Mouse (Mus musculus) gastrocnemius, adult 2 months (tissue): ENCODE data around the gene Gm42715. TPM values are rescaled to one million over a fixed set of nuclear protein-coding genes. Genes with fewer than 3 reads are reported as not detected.

Experiments used
- DNase-seq: peaks from one replicate; pipeline ENCODE4 v3.0.0; 2022
- H3K27ac ChIP-seq: fragments of 200-600 bp; 2 replicates; pipeline ENCODE4 v1.8.1; 2022; ENCODE audit warnings: mild to moderate bottlenecking
- H3K4me3 ChIP-seq: fragments of 200-600 bp; 2 replicates; pipeline ENCODE4 v1.8.1; 2022; ENCODE audit warnings: mild to moderate bottlenecking, moderate library complexity
- CTCF ChIP-seq: fragments of 200-600 bp; IDR thresholded peaks from 2 replicates; pipeline ENCODE4 v1.8.1; 2022; ENCODE audit warnings: antibody characterized with exemption, mild to moderate bottlenecking, moderate library complexity
- intact Hi-C: fragments of 180-260 bp; cut with DNase I; formaldehyde crosslinking; loops from one replicate; pipeline ENCODE4 v1.15.1; 2025
- total RNA-seq, 2 experiments: library from RNA; stranded (reverse); gene quantifications; 2 replicates each; pipeline ENCODE4 v1.2.3; 2021

The Gm42715 gene
- total RNA-seq, 2 experiments from 2014 or later, result 5.3 to 5.5 TPM

DNA sequence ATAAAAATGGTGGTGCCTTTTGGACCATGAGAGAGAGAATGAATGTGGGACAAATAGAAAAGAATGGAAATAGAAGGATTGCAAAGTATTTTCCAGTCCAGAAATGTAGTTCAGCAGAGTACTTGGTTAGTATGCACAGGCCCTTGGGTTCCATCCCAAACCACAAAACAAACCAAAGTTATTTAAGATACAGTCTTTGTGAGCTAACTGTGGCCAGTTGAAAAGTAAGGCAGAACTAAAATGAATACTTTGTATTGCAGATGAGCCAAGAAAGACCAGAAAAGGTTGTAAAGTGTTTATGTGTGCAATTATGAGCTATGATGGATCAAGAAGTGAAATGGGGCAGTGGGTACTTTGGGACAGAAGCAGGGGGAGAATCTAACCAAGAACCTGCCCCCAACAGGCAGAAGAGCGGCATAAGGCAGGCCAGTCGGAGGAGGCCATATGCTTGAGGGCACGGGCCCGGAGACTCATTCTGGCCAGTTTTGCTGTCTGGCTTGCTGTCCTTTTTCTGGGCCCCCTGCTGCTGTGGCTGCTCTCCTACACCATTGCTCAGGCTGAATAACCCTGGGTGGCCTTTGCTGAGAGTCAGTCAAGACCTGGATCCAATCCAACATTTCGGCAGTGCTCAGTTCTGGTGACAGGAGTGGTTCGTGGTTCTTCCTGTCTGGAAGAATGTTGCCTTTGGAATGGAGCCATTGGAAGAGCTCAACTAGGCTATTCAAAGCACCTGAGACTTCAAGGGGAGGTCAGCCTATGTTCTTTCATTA, 45.2 kb downstream of the Gm42715 start:
- Histone ChIP-seq H3K27ac (no peak overlapping the region), H3K4me3 (no peak overlapping the region)
- DNase-seq, result no peak
- intact Hi-C loops, result no loop called here
- TF ChIP-seq CTCF, result no peak

DNA sequence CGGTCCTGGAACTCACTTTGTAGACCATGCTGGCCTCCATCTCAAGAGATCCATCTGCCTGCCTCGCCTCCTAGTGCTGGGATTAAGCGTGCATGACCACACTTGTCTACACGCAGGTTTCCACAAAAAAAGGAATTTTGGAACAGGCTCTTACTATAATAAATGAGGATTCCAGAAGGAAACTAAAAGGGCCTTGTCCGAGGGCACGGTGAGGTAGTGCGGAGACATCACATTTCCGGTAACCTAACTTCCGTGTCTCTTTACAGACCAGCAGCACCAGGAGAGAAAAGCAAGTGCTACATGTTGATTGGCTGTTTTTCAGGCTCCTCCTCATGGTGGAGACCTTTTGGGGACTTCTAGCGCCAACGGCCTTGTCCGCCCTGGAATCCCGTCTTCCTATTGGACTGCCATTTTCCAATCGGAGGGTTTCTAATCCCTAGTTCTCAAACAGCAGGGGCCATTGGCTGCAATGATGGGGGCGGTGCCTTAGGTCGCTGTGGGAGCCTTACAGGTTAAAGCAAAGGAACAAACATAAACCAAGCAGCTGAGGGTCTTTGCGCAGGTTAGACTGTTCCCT, 53.6 kb downstream of the Gm42715 start, which contains the start of gene Phkg2:
TSS of gene Phkg2 (plus strand) at position 446 of the 577 bp plus-strand sequence.
- intact Hi-C loops, result no loop called here
- DNase-seq, result peak; percentile 94
- Histone ChIP-seq H3K27ac (peak within 1 kb of the TSS; percentile 89), H3K4me3 (peak within 1 kb of the TSS; percentile 88)
- TF ChIP-seq CTCF, result no peak

DNA sequence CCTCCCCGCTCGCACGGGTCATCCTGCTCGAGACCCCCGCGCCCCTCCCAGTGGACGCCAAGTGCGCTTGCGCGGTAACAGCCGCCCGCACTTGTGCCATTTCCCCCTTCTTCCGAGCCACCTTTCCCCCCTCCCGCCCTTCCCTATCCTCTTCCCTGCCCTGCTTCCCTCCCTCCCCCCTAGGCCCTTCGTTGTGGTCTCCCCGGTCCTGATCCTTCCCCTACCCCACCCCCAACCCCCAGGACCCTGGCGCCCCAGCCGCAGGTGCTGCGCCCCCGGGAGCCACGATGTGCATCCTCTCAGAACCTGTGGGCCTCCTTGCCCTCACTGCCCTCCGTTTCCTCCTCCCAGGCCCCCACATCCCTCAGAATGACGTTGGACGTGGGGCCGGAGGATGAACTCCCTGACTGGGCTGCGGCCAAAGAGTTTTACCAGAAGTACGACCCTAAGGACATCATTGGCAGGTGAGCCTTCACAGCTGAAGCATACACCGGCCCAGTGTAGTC, 54.2 kb downstream of the Gm42715 start:
- no peak for DNase-seq
- no peak for TF ChIP-seq CTCF
- H3K27ac ChIP-seq, result peak overlapping the region; percentile 89

DNA sequence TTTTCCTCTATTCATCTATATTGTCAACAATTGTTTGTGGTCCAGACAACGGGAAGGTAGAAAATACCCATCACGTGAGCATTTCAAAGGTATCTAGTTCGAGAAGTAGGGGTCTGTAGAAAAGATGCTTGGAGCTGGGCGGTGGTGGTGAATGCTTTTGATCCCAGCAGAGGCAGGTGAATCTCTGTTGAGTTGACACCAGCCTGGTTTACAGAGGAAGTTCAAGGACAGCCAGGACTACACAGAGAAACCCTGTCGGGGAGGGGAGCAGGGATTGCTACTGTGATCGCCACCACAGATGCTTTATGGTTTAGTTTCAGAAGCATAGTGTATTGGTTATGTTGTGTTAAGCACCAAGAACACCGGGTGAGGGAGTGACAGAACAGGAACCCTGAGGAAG, 54.7 kb downstream of the Gm42715 start:
- intact Hi-C loops, result no loop called here
- H3K4me3 ChIP-seq, result peak overlapping the region; percentile 88
- no peak for DNase-seq
- H3K27ac ChIP-seq, result peak overlapping the region; percentile 89; the same call in 1 of the 2 replicates
- TF ChIP-seq CTCF, result no peak

More for the DNA sequence above, 54.2 kb downstream of the Gm42715 start:
- intact Hi-C loops, result no loop called here
- H3K4me3 ChIP-seq, result peak overlapping the region; percentile 88

DNA sequence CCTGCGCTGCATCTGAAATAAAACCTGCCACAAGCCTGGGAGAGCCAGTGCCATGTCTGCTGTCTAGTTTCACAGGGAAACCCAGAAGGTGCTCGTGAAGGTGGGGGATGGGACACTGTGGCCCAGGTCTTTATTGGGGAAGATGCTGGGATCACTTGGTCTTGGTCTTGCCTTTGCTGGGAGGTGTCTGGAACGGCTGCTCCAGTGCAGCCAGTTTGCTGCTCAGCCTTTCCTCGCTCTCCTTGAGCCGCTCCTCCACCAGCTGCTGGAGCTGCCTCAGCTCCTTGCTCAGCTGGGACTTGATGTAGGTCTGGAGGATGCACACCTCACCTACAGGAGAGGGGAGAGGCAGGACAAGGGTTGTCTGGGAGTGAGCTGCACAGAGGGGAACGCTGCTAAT, 63.9 kb downstream of the Gm42715 start:
- Histone ChIP-seq H3K27ac (no peak overlapping the region), H3K4me3 (no peak overlapping the region)
- intact Hi-C loops, result no loop called here
- TF ChIP-seq CTCF, result no peak
- DNase-seq, result no peak

DNA sequence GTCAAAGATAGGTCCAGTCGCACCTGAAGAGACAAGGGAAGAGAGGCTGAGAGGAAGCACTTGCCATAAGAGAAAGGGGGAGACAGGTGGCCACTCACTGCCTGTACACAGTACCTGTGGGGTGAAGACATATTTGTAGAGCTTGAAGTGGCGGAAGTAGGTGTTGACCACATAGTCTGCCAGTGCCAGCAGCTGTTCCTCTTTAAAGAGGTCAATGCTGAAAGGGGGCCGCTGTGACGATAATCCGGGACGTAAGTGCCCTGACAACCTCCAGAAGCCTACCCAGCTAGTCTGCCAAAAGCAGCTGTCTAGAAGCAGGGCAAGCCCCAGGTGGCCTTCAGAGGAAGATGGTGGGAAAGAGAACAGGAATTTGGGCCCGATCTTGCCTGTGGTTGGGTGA, 65.6 kb downstream of the Gm42715 start:
- no peak overlapping the region for H3K27ac ChIP-seq
- DNase-seq, result no peak
- no peak overlapping the region for H3K4me3 ChIP-seq
- TF ChIP-seq CTCF, result no peak
- intact Hi-C loops, result loop anchor here (5.0 kb wide), 1 partner anchor 73 kb away; the partner anchor contains the start of gene Srcap

DNA sequence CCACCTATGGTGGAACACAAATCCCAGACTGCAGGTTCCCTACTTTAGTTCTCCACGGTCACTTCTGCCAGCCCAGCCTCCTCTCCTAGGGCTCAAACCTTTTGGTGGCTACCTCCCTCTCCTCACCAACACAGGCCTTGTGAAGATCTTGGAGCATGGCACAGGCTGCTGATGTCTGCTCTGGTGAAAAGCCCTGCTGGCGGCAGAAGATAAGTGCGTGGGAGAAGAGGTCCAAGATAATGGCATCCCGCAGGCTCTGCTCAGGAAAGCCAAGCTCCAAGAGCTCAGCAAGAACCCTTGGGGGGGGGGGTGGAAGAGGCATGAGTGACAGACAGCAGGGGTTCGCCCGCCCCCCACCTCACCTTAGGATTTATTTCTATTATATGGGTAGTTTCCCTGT, 66.8 kb downstream of the Gm42715 start:
- no peak for TF ChIP-seq CTCF
- Histone ChIP-seq H3K27ac (no peak overlapping the region), H3K4me3 (no peak overlapping the region)
- DNase-seq, result no peak
- intact Hi-C loops, result loop anchor here (5.0 kb wide), 1 partner anchor 74 kb away; the partner anchor contains the start of gene Srcap

DNA sequence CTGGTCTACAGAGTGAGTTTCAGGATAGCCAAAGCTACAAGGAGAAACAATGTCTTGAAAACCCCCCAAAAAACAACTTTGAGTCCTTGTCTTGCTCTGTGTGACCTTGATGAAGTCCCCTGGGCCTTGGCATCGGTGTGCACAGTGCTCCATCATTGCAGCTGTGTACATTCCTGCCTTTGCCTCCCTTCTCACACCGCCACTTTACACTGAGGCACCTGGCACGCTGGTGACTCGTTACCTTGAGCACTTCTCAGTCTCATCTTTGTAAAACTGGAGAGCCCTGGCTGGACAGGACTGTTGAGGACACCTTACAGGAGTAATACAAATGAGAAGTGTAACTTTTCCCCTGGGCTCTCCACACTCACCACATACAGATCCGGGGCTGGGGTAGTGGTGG, 67.8 kb downstream of the Gm42715 start:
- H3K27ac ChIP-seq, result peak overlapping the region; percentile 93
- DNase-seq, result no peak
- no peak for TF ChIP-seq CTCF
- peak overlapping the region; percentile 93 for H3K4me3 ChIP-seq
- intact Hi-C loops, result loop anchor here (5.0 kb wide), 1 partner anchor 75 kb away; the partner anchor contains the start of gene Srcap

DNA sequence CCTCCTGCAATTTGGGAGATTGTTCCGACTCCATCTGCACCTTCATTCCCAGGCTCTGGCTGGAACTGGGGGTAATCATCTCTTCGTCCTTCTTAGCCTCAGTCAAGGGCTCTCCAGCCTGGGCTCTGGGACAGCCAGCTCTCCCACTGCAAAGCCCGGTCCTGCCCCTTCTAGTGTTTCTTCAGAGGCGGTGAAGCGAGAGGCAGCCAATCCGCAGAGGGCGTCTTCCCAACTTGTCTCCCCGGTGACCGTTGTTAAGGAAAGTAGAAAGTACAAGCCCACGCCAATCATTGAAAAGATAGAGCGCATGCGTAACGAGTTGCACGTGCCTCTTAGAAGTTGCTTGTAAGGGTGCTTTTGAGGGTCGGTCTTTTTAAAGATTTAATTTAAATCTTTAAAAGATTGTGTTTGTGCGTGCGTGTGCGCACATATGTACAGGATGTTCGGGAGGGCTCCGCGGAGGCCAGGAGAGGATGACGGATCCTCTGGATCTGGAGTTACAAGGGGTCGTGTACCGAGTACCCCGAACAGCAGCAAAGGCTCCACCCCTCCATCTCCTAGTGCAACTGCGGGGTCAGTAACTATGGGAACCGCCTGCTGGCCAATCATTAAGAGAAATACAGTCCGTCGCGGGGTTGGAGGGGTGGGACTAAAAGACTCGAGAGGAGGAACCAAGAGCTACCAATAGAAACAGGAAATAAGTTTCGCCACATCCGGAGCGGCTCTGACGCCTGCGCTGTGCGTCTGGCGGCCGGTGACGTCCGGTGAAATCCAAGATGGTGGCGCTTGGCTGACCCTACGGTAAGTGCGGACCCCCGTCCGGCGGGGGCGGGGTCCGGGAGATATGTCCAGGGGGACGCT, 68.9 kb downstream of the Gm42715 start, which contains the start of the genes Ccdc189 and Rnf40:
TSS of gene Ccdc189 (minus strand) at position 585 of the 861 bp plus-strand sequence.
TSS of gene Rnf40 (plus strand) at position 757 of the 861 bp plus-strand sequence.
- Histone ChIP-seq H3K27ac (peak within 1 kb of the TSS; percentile 93), H3K4me3 (peak within 1 kb of the TSS; percentile 93)
- DNase-seq, result peak; percentile 94
- intact Hi-C loops, result loop anchor here (5.0 kb wide), 1 partner anchor 76 kb away; the partner anchor contains the start of gene Srcap
- no peak for TF ChIP-seq CTCF

DNA sequence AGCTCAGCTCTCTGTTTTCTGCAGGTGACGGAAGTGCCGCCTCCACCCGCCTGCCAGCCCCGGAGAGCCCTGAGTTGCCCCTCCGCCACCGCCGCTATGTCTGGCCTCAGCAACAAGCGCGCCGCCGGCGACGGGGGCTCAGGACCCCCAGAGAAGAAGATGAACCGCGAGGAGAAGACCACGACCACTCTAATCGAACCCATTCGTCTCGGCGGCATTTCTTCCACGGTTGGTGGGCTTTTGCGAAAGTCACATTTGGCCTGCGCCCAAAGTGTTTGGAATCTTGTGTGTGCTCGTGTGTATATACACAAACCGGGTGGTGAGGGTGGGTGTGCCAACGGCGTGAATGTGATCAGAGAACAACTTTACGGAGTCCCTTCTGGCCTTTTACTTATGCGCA, 69.5 kb downstream of the Gm42715 start:
- no peak for TF ChIP-seq CTCF
- intact Hi-C loops, result loop anchor here (5.0 kb wide), 1 partner anchor 77 kb away; the partner anchor contains the start of gene Srcap
- Histone ChIP-seq H3K4me3 (peak overlapping the region; percentile 93), H3K27ac (peak overlapping the region; percentile 93)
- DNase-seq, result no peak

DNA sequence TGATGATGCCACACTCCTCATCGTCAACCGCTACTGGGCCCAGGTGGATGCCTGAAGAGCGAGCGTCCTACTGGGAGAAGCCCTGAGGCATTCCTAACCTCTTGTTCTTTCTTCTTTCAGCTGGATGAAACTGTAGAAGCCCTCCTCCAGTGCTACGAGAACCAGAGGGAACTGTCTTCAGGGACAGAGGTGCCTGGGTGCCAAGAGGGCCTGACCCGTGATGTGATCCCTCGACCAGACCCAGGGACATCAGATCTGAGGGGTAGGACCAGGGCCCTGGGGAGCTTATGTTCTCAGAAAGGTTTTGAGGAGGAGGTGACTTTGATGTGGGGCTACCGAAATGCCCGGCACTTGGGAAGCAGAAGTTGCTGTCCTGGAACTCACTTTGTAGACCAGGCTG, 70.3 kb downstream of the Gm42715 start:
- Histone ChIP-seq H3K27ac (peak overlapping the region; percentile 93; the same call in 1 of the 2 replicates), H3K4me3 (peak overlapping the region; percentile 93)
- DNase-seq, result no peak
- TF ChIP-seq CTCF, result no peak
- intact Hi-C loops, result loop anchor here (5.0 kb wide), 1 partner anchor 77 kb away; the partner anchor contains the start of gene Srcap

DNA sequence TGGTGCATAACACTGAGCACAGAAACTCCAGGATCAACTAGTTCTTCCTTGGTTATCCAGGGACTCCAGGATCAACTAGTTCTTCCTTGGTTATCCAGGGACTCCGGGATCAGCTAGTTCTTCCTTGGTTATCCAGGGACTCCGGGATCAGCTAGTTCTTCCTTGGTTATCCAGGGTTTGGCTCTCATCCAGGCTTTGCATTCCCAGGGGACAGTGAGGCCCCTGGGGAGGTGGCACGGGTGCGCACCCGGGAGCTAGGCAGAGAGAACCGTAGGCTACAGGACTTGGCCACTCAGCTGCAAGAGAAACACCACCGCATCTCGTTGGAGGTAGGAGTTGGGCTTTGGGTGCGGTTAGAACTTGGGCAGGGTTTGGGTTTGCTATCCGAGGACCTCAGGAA, 71.7 kb downstream of the Gm42715 start:
- no peak for TF ChIP-seq CTCF
- no peak overlapping the region for H3K4me3 ChIP-seq
- no peak overlapping the region for H3K27ac ChIP-seq
- intact Hi-C loops, result no loop called here
- no peak for DNase-seq
